Mouse (Mus musculus): ENCODE measurements at regions not wholly inside any gene's neighbourhood (a gene's known extent, or its start where the extent isn't known, plus 50 kb on each side); places are given as distances from the start of the nearest gene placed in this dataset.

DNA sequence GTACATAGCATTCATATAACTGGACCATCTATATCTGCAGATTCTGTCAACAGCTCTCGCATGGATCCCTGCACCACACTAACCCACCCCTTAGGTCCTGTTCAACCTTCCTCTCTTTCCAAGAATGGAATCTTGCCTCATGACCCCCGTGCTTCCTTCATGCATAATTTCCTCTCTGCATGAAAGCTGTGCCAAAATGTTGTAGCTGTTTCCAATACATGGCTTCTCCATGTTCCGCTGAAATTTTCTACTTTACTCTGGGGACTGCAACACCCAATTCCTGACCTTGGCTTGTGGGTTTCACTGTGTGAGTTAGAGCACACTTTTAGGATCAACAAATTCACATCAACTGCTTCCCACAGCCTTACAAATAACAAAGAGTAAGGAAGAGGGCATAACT, 87.0 kb downstream of the Trib2 start:
- TF ChIP-seq POLR2A (IDR thresholded peaks at IDR 0.05; ENCODE audit: low read depth, low read length) (no peak), HCFC1 (IDR thresholded peaks at IDR 0.05; ENCODE audit: low read depth, low read length) (no peak), ZNF384 (IDR thresholded peaks at IDR 0.05; ENCODE audit: low read depth, low read length) (no peak), EP300 (IDR thresholded peaks at IDR 0.05; ENCODE audit: low read length) (no peak), E2F4 (IDR thresholded peaks at IDR 0.05; ENCODE audit: insufficient replicate concordance, low read depth, low read length) (no peak), SIN3A (IDR thresholded peaks at IDR 0.05; ENCODE audit: low read length) (no peak), CHD1 (IDR thresholded peaks at IDR 0.05; ENCODE audit: low read depth, low read length) (no peak), CTCF (conservative IDR thresholded peaks at IDR 0.05 in 1 of 2, IDR thresholded peaks at IDR 0.05 in 1 of 2; ENCODE audit: low read depth in 2 of 2, low read length in 2 of 2) (no peak), MXI1 (IDR thresholded peaks at IDR 0.05; ENCODE audit: low read depth, low read length) (no peak)
